Mouse (Mus musculus): ENCODE results near the gene Pyroxd1. TPM values are rescaled to one million over a fixed set of nuclear protein-coding genes. Genes with fewer than 3 reads are reported as not detected.
"Not testable (repeated sequence)": the region's sequence is repeated elsewhere in the genome, so short reads cannot be mapped to it uniquely, and the experiment has no call there.

Pyroxd1 gene
- total RNA-seq (2021): 10 to 100 TPM; 13.2 to 14.4 TPM
- long read RNA-seq, transcript Pyroxd1-201 (12 exons, 2,831 nt): major isoform, 7 of 20 reads
- long read RNA-seq, partial matches to known transcripts: 0 of 20 reads
- long read RNA-seq, other reads (novel, unspliced or antisense): 13 of 20 reads

DNA sequence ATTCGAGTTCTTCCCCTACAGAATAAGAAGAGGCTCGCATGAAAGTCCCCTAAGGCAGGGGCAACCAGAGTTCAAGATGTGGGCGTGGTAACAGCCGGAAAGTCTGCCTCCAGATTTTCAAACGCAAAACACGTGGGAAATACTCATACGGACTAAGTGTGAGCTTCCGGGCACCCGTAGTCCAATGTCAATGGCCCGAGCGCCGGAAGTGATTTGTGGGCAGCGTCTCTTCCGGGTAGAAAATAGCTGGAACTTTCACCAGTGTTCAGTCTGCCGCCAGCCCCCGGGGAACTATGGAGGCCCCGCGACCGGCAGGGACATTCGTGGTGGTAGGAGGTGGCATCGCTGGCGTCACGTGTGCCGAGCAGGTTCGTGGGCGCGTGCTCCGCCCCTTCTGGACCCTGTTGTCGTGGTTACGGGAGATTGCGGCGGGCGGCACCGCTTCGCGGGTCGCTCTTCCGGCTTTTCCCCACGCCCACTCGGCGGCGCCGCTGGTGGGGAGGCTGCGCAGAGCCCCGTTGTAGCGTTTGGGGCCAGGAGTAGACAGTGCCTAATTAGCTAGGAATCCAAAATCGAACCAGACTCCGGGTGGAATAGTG is at the start of gene Pyroxd1:
Gene Pyroxd1, plus strand, starts transcription at position 215 of the 599 bp plus-strand sequence.
- DNase-seq (ENCODE audit: low spot score in 2 of 2): peak; percentile 81 to 94

DNA sequence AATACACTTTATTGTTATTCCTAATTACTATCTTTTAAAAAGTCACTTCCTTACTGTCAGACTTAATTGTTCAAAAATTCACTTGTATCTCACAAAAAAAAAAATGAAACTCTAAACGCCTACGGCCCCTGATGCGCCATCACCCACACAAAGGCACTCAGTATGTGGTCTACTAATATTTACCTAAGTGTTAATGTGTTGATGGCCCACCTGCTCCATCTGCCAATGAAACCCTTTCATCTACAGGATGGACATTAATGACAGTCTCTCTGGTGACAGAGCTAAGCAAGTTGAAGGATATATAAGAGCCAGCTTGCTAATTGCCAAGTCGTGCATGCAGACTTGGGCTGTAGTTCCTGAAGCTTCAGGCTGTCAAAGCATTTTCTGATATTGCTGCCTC is 47.4 kb upstream of the Pyroxd1 start, which contains the start of gene Iapp:
Gene Iapp, plus strand, starts transcription at position 326 of the 400 bp plus-strand sequence.
- no peak for DNase-seq (ENCODE audit: low spot score in 2 of 2)

DNA sequence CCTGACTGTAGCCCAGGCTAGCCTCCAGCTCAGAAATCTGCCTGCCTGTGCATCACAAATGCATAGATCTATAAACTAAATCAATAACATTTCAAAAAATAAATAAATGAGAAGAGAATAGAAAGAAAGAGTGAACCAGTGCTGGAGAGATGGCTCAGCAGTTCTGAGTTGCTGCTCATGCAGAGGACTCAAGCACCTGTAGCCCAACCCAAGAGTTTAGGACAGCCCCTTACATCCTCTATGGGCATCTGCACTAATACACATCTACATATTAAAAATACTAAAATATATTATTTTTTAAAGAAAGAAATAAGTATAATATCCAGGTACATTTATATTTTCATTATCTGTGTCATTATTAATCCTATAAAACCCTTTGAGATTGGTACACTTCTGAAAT is 40.4 kb upstream of the Pyroxd1 start:
- DNase-seq (ENCODE audit: low spot score in 2 of 2): no peak

DNA sequence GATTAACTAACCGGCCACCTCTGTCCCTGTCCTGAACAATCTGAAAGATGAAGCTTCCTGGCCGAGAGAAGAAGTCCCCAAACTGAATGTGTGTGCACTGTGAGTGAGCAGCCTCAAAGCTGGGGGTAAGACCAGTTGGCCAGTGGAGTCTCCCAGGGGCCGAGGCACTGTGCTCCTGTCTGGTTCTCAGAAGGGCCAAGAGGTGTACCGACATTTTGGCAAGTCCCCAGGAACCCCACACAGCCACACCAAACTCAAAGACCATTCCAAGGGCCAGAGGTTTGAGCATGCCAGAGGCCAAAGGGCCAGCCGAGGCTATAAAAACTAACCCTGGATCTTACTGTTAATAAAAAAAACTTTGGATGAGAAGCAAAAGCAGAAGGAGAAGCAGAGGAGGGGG is 31.2 kb upstream of the Pyroxd1 start:
- no peak for DNase-seq (ENCODE audit: low spot score in 2 of 2)

DNA sequence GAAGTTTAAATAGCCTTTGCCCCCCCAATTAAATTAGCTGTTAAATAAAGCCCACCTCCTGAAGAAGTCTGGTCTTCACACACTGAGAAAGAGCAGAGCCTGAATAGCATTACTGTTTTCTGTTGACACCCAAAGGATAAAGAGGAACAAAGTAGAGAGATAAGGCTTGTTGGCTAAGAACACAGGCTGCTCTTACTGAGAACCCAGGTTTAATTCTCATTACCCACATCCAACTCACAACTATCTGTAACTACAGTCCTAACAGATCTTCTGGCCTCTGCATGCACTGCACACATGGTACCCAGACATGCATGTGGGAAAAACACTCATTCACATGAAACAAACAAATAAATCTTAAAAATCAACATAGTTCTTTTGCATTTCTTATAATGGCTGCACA is 28.3 kb upstream of the Pyroxd1 start:
- no peak for DNase-seq (ENCODE audit: low spot score in 2 of 2)

DNA sequence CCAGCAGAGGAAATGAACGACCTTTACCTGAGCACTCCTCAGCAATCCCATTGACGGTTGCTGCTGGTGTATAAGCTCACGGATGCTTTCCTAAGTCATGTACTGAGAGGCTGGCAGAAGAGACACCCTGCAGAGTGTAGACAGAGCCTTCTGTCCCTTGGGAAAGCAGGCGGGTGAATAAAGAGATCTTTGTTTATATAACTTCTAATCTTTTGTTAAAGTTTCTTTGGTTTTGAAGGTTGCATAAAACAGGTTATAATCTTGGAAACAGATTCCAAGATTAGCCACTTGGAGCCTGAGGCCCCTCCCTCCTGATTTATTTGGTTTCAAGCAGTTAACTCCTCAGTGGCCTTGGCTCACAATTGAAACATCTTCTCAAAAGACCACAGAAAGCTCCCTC is 22.6 kb upstream of the Pyroxd1 start, which contains the start of gene Slco1a5:
Gene Slco1a5, minus strand, starts transcription at position 101 of the 400 bp plus-strand sequence.
- DNase-seq (ENCODE audit: low spot score in 2 of 2): no peak

DNA sequence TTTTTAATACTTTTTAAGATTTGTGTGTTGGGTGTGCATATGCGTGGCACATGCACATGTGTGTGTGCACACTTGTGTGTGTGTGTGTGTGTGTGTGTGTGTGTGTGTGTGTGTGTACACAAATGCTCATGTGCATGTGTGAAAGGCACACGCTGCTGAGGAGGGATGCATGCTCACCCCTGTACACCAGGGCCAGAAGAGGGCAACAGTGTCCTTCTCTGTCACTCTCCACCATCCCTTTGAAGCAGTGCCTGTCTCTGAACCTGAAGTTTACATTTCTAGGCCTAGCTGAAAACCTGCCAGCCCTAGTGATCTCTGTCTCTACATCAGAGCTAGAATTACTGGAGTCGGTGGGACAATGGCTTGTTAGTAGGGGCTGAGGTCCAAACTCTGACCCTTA is 18.9 kb upstream of the Pyroxd1 start:
- DNase-seq (ENCODE audit: low spot score in 2 of 2): no peak

DNA sequence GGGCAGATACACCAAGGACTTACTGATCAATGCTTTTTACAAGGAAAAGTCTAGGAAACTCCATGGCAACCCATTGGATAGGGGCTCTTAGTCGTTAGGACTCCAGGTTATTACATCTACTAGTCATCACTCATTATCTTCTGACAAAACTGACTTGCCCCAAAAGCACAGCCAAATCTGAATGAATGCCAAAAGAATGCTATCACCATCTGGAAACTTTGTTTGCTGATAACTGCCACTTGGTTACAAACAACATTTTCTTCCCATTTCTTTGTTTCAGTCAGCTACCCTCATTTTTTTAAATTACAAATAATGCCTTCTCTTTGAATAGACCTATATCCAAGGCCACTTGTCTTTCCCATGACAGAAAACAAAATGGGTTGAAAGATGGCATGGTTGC is 16.3 kb upstream of the Pyroxd1 start:
- DNase-seq (ENCODE audit: low spot score in 2 of 2): no peak

DNA sequence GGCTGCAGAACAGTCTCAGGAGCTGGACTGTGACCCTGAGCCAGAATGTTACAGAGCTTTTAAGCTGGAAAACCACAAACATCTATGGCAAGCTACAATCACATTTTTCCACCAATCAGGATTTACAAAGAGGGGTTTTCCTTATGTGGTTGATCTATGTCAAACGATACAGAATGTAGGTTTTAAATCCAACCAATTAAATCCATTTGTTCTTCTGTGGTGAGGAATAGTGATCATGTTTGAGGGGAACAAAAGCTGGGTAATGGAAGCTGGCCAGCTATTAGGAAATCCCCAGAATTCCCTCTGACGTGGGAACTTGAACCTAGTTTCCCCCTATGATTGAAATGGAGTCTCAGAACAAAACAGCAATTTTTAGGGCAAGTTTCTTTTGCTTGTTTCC is 6.5 kb upstream of the Pyroxd1 start:
- DNase-seq (ENCODE audit: low spot score in 2 of 2): no peak

DNA sequence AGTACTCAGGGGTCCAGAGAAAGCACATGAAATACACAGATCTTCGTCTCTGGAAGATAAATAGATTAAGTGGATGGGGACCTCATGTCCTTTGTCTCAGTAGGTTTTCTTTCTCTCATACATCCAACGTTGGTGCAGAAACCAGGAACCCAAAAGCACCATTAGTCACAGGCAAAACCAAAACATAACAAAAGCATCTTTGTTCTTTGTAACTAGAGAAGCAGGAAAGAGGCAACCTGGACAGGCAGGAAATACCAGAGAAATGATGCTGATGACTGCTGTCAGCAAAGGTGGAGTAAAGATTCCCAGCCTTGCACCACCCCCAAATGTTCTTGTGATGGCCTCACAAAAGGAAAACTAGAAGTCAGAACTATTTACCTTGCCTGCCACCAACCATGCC is 5.9 kb upstream of the Pyroxd1 start:
- no peak for DNase-seq (ENCODE audit: low spot score in 2 of 2)

DNA sequence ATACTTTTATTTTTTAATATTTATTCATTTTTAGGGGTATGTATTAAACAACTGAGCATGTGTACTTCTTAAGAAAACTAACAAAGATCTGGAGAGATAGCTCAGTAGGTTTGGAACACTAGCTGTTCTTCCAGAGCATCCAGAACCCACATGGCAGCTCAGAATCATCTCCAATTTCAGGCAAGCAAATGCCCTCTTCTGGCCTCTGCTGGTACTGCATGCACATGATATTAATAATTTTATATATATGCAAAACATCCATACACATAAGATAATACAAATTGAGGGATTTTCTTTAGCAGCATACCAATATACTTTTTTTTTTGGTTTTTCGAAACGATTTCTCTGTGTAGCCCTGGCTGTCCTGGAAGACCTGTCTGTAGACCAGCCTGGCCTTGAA is 1.9 kb upstream of the Pyroxd1 start:
- peak in 1 of 2 experiments; percentile 68 for DNase-seq (ENCODE audit: low spot score in 2 of 2)

DNA sequence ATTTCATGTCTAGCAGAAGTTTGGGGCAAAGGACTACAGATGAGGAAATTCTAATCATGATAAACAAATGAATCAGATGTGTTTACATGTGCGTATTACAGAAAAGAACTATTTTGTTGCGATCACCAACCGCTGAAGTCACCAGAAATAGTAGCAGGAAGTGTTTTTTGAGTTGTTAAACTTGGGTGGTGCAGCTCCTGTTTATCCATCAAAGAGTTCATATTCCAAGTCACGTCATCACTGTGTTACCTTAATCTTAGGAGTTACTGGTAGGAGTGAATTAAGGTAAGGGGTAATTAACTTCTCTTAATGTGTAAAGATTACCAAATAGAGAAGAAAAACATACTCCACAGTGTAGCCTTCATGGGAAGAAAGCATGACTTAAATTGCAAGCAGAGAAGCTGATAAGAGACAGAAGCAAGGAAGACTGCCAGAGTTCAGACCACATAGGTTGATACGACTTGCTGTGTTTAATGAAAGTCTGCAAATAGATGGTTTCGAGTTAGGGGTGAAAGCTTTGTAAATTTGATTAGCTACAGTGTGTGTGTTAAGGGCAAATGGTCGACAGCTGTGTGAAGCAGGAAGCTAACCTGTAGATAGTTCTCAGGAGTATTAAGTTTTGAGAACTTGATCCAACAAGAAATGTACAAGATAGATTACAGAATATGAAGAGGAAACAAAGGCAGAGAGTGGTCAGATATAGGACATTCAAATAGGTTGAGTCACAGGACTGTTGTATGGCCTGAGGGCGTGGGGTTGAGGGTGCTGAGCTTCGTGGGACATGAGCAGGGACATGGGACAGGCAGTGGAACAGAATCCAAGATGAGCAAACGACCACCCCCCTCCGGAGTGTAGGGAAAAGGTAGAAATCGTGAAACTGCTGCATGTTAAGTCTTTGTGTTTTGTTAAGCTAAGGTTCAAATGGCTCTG is 992 bp downstream of the Pyroxd1 start:
- DNase-seq (ENCODE audit: low spot score in 2 of 2): no peak

DNA sequence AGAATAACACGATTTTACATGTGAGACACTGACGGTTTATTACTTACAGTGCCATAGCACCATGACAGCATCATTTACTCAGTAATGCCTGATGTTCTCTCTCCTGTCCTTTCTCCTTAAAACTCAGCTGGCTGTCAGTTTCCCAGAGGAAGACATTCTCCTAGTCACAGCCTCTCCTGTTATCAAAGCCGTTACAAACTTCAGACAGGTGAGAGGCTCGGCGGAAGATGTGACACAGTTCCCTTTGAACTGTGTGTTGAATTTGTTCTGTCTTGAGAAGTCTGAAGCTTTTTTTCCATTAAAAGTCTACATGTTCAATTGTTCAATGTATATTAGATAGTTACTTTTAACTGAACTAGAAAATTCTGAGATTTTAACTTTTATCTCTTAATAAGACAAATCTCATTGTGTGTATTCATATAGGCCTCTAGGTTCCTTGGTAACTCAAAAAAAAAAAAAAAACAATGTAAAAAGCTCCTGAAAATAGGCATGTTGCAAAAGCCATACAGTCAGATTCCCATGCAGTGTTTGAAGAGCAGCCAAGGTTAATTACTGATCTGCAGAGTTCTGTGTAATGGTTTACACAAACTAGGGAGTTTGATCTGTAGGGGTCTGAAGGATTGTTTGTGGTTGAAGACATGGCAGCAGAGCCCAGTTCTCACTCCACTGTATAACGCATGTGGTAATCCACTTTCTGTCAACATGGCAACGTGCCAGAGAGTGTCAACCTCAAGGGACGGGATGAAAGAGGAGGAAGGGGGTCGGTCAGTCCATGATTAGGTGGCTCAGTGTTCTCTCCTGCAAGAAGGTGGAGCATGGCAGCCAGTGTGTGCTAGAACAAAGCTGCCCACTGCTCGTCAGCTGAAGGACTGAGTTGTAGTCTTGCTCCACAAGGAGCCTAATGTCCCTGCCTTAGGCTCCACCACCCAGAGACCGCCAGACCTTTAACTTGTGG is 2.3 kb downstream of the Pyroxd1 start:
- DNase-seq (ENCODE audit: low spot score in 2 of 2): no peak

DNA sequence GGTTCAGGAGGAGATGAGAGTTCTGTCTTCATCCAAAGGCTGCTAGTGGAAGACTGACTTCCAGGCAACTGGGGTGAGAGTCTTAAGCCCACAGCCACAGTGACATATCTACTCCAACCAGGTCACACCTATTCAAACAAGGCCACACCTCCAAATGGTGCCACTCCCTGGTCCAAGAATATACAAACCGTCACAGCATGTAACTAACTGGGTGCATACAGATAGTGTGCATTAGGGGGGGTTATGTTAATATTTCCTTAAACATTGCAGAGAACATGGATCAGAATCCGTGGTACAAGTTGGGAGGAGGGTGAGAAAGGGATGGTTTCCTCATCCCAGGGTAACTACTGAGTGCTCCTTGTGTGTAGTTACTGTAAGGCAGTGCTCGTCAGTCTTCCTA is 6.6 kb downstream of the Pyroxd1 start:
- DNase-seq (ENCODE audit: low spot score in 2 of 2): not testable (repeated sequence)

DNA sequence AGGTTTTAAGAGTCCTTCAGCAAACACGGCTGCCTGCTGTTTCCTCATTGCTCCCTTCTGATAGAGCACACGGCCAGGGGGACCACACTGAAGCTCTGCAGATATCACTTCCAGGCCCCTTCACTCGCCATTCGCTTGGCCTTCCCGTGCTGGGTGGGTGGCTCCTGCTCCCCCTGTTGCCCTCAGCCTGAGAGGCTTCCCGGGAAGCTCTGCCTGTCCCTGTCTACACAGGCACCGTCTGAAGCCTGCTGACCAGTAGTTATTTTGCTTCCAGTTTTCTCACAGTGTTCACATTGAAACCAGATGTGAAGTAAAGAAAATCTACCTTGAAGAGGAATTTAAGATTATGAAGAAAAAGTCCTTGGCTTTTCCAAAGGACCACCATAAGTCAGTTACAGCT is 11.7 kb downstream of the Pyroxd1 start:
- no peak for DNase-seq (ENCODE audit: low spot score in 2 of 2)

DNA sequence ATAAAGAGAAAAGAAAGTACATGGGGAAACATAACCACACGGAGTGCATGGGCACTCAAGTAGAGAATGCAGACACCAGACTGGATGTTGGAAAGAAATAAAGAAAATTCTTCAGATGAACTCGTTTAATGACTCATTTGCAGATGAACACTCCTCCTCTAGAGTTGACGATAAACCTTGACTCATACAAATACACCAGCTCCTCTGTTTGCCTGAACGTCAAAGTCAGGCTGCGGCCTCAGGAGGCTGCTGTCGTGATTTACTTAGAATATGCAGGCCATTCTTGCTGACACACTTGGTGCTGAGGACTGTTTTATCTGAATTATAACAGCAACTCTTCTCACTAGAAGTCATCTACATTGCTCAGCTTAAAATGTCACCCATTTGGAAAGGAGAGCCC is 16.6 kb downstream of the Pyroxd1 start:
- no peak for DNase-seq (ENCODE audit: low spot score in 2 of 2)

DNA sequence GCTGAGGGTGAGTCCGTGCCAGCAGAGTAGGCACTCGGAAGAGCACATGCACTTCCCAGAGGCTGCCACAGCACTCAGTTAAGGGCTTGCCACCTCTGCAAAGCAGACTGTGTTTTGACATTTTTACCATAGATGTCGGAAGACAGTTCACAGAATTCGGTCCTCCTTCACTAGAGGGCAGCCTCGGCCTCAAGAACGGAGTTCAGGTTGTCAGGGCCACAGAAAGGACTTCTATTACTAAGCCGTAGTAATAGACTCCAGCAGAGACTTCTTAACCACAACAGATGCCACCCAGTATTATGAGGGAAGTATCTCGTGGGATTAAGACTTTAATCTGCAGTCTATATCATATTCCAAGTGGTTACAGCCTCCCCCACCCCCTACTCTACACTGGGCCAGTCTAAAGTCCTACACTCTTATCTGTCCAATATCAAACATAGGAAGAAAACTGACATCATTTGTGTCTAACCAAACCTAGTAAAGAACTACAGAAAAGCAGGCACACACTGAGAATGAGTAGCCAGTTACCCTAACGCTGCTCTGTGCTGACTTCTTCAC is 17.6 kb downstream of the Pyroxd1 start:
- no peak for DNase-seq (ENCODE audit: low spot score in 2 of 2)

DNA sequence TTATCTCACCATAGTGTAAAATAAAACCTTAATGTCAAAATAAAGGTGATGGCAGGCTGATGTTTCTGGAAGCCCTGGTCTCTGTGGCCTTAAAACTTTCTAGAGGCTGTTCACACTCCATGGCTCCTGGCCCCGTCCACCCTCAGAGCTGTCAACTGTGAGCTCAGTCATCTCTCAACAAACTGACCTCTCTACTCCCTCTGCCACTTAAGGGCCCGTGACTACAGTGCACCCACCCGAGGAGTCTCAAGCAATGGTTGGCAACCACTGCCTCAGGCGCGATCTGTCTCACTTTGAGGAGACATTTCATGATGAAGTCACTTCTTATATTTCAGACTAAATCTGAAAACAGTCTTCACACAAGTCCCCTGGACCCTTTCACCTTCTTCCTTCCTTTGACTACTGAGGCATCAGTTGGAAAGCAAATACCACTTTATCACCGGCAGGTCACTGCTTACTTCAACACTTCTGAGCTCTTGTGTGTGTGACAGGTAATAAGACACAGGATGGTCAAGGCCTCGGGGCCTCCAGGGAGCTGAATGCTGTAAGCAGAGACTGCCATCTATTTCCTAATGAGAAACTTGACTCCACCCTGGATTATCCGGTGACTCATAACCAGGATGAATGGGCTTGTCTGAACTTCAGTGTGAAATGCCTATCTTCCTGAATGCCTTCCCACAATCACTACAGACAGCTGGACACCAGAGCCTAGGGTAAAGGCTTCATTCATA is 20.5 kb downstream of the Pyroxd1 start:
- DNase-seq (ENCODE audit: low spot score in 2 of 2): no peak

DNA sequence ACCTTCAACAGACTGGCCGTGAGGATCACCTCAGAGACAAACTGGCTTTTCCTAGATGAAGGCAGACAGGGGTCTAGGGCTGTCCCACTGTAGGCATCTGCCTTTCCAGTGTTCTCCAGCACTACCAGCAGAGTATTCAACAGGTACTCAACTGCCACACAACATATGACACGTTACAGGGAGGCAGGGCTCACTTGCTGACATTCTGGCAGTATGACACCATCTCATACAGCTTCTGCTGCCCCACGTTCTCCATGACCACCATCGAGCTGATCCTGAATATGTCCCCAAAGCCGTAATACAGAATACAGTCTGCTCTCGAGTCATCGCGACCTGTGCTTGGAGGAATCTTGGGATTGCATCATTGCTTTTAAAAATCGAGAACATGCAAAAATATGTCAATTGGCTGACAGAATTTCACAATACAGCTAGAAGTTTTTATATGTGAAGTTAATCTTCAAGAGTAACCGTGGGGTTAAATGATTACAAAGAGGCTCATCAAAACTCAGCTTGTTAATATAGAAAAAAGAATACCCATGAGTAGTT is 21.1 kb downstream of the Pyroxd1 start:
- no peak for DNase-seq (ENCODE audit: low spot score in 2 of 2)

DNA sequence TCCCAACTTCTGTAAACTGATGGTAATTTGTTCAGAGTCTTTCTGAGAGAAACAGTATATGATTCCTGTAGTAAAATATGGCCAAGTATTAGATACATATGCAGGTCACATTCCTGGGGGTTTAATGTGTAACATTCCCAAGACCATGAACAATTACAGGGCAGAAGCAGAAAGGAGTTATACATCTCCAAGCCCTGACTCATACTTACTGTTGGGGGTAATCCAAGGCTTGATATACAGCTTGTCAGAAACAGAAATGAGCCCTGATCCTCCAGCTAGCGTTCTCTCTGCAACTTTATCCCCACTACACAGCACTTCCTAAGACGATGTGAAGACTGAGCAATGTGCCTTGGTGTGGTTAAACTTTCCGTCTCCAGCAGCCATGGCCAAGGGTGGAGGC is 22.1 kb downstream of the Pyroxd1 start:
- no peak for DNase-seq (ENCODE audit: low spot score in 2 of 2)
